Mouse (Mus musculus): ENCODE measurements around the gene Map2k4. TPM values are rescaled to one million over a fixed set of nuclear protein-coding genes. Genes with fewer than 3 reads are reported as not detected.

Map2k4 gene
- total RNA-seq, 2 experiments from 2014 or later = 223 to 224 TPM

DNA sequence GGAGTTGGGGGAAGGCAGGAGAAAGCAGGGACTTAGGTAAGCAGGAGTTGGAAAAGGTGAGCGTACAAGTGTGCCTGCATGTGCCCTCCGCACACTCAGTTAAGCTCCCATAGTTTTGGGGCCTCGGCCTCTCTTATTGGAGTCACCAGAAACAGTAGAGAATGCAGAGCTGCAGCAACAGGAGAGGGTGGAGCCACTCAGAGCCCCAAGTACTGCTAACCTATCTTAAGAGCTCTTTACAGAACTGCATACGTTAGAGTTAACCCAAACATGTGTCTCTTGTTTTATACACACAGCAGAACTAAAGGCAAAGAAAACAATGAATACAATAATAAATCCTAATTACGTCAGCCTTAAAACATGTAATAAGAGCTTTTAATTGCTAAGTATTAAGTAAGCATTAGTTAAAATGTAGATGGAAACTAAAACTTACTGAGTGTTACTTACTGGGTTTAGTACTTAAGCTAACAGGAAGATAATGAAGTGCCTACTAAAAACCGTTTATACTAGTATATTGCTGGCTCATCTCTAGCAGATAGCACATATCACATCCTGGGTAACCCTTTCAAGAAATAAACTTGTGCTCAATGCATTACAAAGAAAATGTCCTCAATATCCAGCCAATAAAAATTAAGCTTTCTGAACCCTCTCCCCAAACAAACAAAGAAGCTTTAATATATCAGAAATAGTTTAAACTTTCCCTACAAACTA lies 14.0 kb downstream of the Map2k4 start:
- no peak for DNase-seq (ENCODE audit: low spot score in 2 of 2)

DNA sequence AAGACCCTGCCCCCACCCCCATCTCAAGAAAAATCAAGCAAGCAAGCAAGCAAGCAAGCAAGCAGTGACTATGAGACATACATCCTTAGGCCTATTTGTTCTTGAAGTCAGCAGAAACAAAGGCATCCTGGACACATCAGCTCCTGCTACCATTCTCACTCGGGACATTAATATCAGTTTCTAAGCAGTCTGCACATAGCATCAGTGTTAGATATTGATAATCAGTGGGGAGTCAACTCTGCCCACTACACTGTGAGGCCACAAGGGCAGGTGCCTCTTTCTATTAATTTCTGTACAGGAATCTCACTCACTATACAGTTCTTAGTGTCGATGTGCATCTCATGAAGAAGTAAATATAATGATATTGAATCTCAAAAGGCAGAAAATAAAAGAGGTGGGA lies 14.6 kb downstream of the Map2k4 start:
- no peak for DNase-seq (ENCODE audit: low spot score in 2 of 2)

DNA sequence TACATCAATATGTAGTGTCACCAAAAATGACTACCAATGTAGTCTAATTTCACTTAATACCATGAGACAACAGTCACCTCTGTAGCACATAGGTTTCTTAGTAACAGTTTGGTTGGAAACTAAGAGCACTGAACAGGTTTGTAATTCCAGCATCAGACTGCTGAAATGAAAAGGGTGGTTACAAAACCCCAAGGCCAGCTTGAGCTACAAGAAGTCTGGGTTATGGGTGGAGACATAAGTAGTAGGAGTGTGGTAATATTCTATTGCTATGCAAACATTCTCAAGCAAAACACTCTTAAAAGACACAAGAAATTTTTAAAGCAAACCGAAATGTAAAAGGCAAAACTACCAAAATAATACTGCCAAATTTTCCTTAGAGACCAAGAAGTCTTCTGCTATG lies 16.6 kb downstream of the Map2k4 start:
- DNase-seq (ENCODE audit: low spot score in 2 of 2) = no peak

DNA sequence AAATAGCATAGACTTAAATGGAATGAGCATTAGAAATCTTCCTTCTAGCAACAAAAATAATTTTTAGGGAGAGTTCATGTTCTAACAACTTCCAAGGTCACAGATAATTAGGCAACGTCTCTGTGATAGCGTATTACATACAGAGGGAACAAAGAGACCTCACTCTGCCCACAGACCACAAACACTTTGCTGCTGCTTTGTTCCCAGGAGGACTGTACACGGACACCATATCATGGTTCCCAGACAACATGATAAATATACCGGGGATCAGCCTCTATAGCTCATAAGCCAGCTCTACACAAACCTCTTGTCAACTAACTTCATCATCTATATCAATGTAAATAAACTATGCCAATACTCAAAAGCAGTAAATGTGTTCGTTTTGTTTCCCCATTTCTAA lies 18.1 kb downstream of the Map2k4 start:
- DNase-seq (ENCODE audit: low spot score in 2 of 2) = no peak

GRCm38 (mm10) chr11:65768445-65768844 lies 19.7 kb downstream of the Map2k4 start:
- DNase-seq (ENCODE audit: low spot score in 2 of 2) = no peak

DNA sequence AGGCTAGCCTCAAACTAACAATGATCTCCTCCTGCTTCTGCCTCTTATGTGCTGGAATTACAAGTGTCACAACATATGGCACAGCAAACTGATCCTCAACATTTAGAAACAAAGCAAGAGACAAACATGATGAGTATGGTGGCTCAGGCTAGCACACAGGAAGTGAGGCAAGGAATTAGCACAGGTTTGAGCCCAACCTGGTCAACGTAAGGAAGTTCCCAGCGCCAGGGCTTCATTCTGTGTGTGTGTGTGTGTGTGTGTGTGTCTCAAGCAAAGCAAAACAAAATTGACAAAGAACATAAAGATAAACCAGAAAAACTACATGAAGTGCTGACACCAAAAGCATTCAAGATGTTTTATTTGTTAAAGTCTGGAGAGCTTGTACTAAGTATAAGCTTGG lies 27.2 kb downstream of the Map2k4 start:
- no peak for DNase-seq (ENCODE audit: low spot score in 2 of 2)

GRCm38 (mm10) chr11:65759350-65759749 lies 28.7 kb downstream of the Map2k4 start:
- no peak for DNase-seq (ENCODE audit: low spot score in 2 of 2)

- DNase-seq (ENCODE audit: low spot score in 2 of 2) = no peak
Observed at GRCm38 (mm10) chr11:65754161-65754560, 33.9 kb downstream of the Map2k4 start.

DNA sequence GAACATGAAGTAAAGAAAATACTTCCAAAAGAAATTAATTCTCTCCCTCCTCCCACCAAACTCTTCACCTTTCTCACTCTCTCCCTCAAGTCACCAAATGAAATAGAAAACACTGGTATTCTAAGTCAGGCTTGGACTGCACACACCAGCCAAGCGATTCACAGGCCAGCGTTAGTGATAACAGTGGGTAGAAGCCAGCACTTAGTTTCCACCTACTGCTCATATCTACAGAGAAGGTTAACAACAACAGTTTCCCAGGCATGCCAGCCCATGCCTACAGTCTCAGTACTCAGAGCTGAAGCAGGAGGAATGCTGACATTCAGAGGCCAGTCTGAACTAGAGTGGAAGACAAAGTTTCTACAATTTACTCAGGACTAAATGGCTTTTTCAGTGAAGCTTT lies 34.5 kb downstream of the Map2k4 start:
- no peak for DNase-seq (ENCODE audit: low spot score in 2 of 2)

DNA sequence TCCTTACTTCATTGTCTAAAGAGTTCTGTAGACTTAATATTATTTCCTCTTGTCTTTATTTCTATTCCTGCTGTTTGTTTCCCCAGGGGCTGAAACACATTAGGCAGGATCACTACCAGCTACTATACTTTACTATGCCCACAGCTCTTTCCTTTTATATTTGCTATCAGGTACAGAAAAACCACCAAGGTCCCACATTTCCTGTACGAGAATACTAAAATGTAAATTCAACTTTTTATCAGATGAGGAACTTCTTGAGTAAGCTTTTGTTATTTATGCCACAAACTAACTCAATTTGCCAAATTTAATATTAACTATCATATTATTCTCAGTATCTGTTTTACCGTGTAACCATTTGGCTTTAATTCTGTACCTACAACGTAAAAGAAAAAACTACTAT lies 37.6 kb downstream of the Map2k4 start:
- DNase-seq (ENCODE audit: low spot score in 2 of 2) = no peak

DNA sequence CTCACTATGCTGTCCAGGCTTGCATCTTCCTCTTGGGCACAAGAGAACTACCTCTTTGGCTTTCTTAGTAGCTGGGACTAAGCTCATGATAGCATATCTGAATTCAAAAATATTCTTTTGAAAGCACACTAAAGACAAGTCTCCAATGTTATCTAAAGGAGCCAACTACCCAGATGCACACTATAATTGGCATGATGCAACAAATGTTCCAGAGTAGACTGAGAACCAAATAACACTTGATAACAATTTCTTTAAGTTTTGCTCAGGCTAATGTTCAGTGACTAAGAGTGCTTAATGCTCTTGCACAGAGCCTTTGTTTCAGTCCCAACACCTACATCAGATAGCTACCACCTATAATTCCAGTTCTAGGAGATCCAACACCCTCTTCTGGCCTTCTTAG lies 40.7 kb downstream of the Map2k4 start:
- no peak for DNase-seq (ENCODE audit: low spot score in 2 of 2)

DNA sequence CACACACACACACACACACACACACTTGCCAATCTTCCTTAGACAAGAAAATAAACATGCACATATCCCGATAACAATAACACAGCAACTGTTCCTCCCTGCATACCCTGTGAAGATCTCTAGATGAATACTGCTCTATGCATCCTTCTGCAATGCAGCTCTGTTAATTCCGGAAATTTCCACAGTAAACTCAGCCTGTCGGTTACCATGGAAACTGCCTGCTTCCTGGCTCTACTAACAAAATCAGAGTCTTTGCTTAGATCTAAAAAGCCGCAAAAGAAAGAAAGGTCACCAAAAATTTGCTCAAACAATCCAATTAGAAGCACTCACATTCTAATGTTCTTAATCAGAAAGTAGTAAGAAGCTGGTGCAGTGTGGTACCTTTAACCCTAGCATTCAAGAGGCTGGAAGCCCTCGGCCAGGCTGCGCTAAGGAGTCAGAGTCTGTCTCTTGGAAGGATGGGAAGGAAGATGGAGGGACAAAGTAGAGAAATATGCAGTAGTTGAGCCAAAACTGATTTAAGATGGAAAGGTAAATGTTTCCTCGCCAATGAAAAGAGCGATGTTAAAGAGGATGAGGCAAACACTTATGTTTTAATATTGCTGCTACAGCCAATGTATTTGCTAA lies 42.3 kb downstream of the Map2k4 start:
- peak; percentile 28 to 73 for DNase-seq (ENCODE audit: low spot score in 2 of 2)

DNA sequence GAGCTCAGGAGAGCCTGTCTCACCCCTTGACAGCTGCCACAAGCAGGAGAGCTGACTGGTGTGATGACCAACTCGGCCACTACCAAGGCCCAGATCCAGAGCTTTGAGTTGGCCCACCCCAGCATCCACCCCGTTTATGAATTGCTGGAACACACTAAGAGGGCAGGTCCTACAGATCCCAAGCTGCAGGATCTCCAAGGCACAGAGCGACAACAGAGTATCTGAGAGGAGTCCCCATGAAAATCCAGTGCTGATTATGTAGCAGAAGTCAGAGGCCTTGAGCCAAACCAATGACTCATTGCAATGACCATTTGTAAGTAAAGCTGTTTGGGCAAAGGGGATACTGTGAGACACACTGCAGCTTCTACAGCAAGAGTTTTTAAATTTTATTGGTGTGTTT lies 44.2 kb downstream of the Map2k4 start:
- DNase-seq (ENCODE audit: low spot score in 2 of 2) = no peak

DNA sequence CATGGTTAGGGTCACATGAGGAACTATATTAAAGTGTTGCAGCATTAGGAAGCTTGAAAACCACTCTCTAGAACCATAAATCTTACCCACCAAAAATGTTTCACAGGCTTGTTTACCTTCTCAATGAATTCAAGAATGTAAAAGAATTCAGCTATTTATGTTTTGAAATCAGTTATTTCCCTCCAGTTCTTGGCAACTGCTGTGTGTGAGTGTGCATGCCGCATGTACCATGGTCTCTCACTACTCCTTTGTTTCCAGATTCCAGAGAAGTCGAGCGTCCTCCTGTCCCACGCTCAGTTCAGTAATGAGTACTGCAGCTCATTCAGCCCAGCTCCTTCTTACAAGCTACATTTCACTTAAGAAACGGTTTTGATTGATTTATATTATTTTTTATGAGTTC lies 47.3 kb downstream of the Map2k4 start:
- DNase-seq (ENCODE audit: low spot score in 2 of 2) = no peak

DNA sequence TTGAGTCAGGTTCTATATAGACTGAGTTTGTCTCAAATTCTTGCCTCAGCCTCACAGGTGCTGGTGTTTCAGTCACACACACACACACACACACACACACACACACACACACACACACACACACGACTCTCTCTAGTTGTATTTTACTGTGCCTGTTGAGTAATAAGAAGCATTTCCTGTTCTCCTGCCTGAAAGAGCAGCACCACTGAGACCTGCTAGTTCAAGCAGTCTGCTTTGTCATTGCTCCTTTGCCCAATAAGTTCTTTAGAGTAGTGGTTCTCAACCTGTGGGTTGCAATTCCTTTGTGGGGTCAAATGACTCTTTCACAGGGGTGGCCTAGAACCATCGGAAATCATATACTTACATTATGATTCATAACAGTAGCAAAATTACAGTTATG lies 47.7 kb downstream of the Map2k4 start:
- DNase-seq (ENCODE audit: low spot score in 2 of 2) = no peak

- no peak for DNase-seq (ENCODE audit: low spot score in 2 of 2)
Observed at GRCm38 (mm10) chr11:65739880-65740279, 48.2 kb downstream of the Map2k4 start.

DNA sequence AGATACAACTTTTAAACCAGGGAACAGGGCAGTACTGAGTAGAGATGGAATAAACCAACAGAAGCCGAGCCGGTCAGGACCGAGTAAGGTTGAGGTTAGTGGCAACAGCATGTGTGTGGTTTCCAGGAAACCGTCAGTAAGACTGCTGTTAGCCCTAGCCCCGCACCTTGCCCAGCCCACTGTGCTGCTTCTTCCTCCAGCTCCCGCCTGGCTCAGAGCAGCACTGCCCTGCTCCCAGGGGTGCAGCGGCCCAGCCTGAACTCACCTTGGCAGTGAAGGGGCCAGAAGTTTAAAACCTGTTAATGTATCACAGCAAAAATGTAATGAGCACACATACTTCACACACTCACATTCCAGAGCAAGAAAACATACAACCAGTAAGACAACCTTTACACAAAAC lies 53.4 kb downstream of the Map2k4 start:
- DNase-seq (ENCODE audit: low spot score in 2 of 2) = no peak

GRCm38 (mm10) chr11:65729623-65730217 lies 58.4 kb downstream of the Map2k4 start:
- no peak for DNase-seq (ENCODE audit: low spot score in 2 of 2)

- no peak for DNase-seq (ENCODE audit: low spot score in 2 of 2)
Observed at GRCm38 (mm10) chr11:65728906-65729305, 59.2 kb downstream of the Map2k4 start.

DNA sequence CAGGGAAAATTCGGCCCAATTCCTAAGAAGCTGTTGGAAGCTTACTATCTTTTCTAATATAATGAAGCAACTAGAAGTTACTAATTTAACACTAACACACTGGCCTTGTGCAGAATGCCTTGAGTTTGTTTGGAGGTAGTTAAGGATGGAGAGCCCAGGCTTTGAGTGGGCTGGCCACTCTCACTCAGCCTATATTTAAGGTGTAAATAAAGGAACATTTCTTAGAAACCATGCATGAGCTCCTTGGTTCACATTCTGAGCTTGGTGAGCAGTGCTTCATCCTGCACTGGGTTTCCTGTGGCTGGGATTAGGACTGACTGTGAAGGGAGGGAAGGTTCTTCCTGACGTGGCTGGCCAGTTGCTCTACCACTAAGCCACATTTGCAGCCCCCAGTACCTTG lies 64.4 kb downstream of the Map2k4 start:
- no peak for DNase-seq (ENCODE audit: low spot score in 2 of 2)

DNA sequence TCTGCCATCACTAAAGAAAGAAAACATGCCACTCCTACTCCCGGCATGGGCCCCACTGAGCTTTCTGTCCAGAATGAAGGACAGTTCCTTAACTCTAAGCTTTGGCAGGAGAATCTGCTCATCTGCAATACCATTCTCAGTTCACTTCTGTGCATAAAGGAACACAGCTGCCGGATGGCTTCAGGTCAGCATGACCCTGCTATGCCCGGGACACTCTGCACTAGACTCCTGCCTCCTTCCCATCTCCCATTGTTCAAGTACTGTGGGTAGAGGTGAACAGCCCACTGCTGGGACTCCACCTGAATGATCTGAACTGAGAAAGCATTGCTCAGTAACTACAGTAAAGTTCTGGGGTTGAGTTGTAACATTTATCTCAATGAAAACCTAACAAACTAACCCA lies 66.5 kb downstream of the Map2k4 start:
- DNase-seq (ENCODE audit: low spot score in 2 of 2) = no peak

- DNase-seq (ENCODE audit: low spot score in 2 of 2) = no peak
Observed at GRCm38 (mm10) chr11:65719960-65720359, 68.1 kb downstream of the Map2k4 start.

GRCm38 (mm10) chr11:65713830-65714229 lies 74.3 kb downstream of the Map2k4 start:
- no peak for DNase-seq (ENCODE audit: low spot score in 2 of 2)
